Mouse (Mus musculus) limb, embryonic 12.5 days (tissue): ENCODE data around the gene Lgr5. TPM values are rescaled to one million over a fixed set of nuclear protein-coding genes. Genes with fewer than 3 reads are reported as not detected.
A peak's percentile ranks its signal among the peaks of the same experiment; 100 is the strongest.

Experiments
- ATAC-seq: fragments of 200-750 bp; cut with Nextera tagmentation; 2 replicates; pipeline ENCODE4 v1.8.0; 2017; ENCODE audit warnings: low read depth, moderate TSS enrichment; ENCODE audit not compliant: insufficient number of reproducible peaks, insufficient read depth, low FRiP score, low TSS enrichment
- H3K27ac ChIP-seq: fragments of 300-500 bp; sonication (generic); 2 replicates; pipeline ENCODE4 v1.5.1; 2016; ENCODE audit warnings: mild to moderate bottlenecking, moderate library complexity
- H3K27me3 ChIP-seq: fragments of 300-500 bp; sonication (generic); 2 replicates; pipeline ENCODE4 v1.6.1; 2016; ENCODE audit warnings: mild to moderate bottlenecking, moderate library complexity
- H3K36me3 ChIP-seq: fragments of 300-500 bp; sonication (generic); 2 replicates; pipeline ENCODE4 v1.6.1; 2016; ENCODE audit warnings: mild to moderate bottlenecking, moderate library complexity
- H3K4me1 ChIP-seq: fragments of 300-500 bp; sonication (generic); replicated peaks from 2 replicates; pipeline ENCODE4 v1.6.1; 2016
- H3K4me2 ChIP-seq: fragments of 300-500 bp; sonication (generic); 2 replicates; pipeline ENCODE4 v1.6.1; 2016; ENCODE audit warnings: mild to moderate bottlenecking, moderate library complexity
- H3K4me3 ChIP-seq: fragments of 300-500 bp; sonication (generic); replicated peaks from 2 replicates; pipeline ENCODE4 v1.5.1; 2016; ENCODE audit warnings: mild to moderate bottlenecking
- H3K9ac ChIP-seq: fragments of 300-500 bp; sonication (generic); replicated peaks from 2 replicates; pipeline ENCODE4 v1.6.1; 2016; ENCODE audit warnings: mild to moderate bottlenecking, moderate library complexity
- H3K9me3 ChIP-seq: fragments of 300-500 bp; sonication (generic); 2 replicates; pipeline ENCODE4 v1.6.1; 2016; ENCODE audit warnings: mild to moderate bottlenecking, moderate library complexity
- WGBS: fragments of 180-500 bp; shearing (Covaris S2); methylation state at CpG from one replicate; pipeline ENCODE4 v1.1.7; 2016; 5-methylcytosine and 5-hydroxymethylcytosine counted together
- polyA plus RNA-seq: library from polyadenylated mRNA; unstranded; fragments of >200 nt; fragmentation: Nextera tagmentation; extraction: Ambion mirVana; gene quantifications from 2 replicates; pipeline ENCODE4 v1.2.1, GENCODE M21; 2016

Gene Lgr5
- polyA plus RNA-seq, 1 experiment from 2014 or later = 6.6 TPM

DNA sequence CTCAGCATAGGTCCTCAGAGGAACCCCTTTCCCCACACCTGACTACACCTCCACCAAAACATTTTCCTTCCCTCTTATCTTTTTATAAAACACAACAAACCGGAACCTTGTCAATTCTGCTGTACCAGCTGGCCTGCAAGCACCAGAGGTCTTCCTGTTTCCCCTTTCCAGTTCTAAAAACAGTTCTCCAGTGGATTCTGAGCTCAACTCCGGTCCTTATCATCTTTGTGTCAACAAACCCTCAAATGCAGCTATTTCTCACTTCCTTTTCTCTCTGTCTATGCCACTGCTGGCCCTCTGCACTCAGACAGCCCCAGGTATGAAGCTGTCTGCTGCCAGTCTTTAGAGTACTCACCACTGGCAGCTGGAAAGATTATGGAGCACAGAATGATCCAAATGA lies 56.8 kb downstream of the Lgr5 start:
- Histone ChIP-seq H3K4me1 (peaks cover 12% of the 10 kb centered on the region), H3K27me3 (no peaks in the 10 kb centered on the region), H3K4me3 (no peak overlapping the region), H3K36me3 (no peaks in the 10 kb centered on the region), H3K27ac (no peak overlapping the region), H3K4me2 (no peak overlapping the region), H3K9ac (no peak overlapping the region), H3K9me3 (peaks cover 5% of the 10 kb centered on the region)
- no peak for ATAC-seq
- WGBS = 76% methylated on average over 2 of the region's 2 CpGs

DNA sequence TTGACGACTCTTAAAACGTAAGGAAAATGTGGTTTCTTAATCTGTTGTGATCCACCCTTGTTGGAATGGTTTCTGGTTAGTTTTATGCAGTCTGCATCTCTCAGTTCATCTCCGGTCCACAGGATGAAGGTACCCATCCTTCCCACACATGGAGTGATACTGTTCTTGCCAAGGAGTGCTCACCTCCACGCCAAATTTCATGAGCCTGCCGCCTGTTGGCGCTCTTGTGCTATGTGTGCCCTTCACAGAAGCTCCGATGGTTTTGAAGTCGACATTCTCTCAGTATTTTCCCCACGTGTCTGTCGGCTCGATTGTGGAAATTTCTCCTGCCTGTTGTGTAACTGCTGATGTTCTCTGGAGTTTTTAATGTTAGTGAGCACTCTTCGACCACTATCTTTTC lies 57.8 kb downstream of the Lgr5 start:
- no peak overlapping the region for H3K9ac ChIP-seq
- H3K4me1 ChIP-seq = peaks cover 12% of the 10 kb centered on the region
- H3K4me2 ChIP-seq = no peak overlapping the region
- no peak overlapping the region for H3K4me3 ChIP-seq
- H3K36me3 ChIP-seq = no peaks in the 10 kb centered on the region
- H3K27me3 ChIP-seq = no peaks in the 10 kb centered on the region
- ATAC-seq = no peak
- 84% methylated on average over 12 of the region's 12 CpGs for WGBS
- H3K27ac ChIP-seq = no peak overlapping the region
- H3K9me3 ChIP-seq = peaks cover 5% of the 10 kb centered on the region

DNA sequence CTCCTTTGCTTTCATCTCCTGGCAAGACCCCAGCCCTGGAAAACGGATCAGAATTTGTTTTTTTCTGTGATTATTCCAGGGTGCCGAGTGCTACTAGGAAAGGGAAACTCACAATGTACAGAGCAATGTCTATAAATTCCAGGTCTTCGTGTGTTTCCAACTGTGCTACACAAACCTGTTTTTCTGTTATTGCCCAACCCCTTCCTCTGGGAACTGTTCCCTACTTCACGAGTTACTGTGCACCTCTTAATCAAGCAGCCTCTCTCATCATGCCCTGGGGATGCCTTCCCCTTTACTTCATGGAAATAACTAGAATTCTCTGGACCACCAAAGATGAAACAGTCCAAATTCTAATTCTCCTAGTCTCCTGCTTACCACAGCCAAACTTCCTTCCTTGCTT lies 58.7 kb downstream of the Lgr5 start:
- peak; percentile 37; the same call in 1 of the 2 replicates for ATAC-seq
- Histone ChIP-seq H3K4me1 (peaks cover 12% of the 10 kb centered on the region), H3K27ac (0 out of 2 replicates have a peak overlapping the region, but pooled peaks have one; percentile 35), H3K4me2 (no peak overlapping the region), H3K9me3 (no peaks in the 10 kb centered on the region), H3K9ac (no peak overlapping the region), H3K27me3 (no peaks in the 10 kb centered on the region), H3K4me3 (no peak overlapping the region), H3K36me3 (no peaks in the 10 kb centered on the region)
- WGBS = 35% methylated on average over 4 of the region's 4 CpGs

DNA sequence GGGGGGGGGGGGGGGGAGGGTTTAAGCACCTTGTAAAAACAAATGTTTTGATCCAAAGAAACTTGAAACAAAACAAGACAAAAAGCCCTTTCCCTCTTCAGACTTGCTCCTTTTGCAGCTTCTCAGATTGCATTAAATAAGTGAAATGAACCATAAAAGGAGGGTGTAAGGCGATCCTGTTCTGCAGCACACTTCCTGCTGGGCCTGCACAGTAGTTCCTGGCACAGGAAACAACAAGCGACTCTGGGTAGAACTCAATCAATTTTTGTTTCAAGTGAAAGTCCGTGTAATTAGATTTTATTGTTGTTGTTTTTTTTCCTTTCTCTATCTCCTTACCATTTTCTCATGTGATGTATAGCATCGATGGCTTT lies 66.5 kb downstream of the Lgr5 start:
- no peaks in the 10 kb centered on the region for H3K36me3 ChIP-seq
- no peak for ATAC-seq
- H3K4me3 ChIP-seq = no peak overlapping the region
- no peaks in the 10 kb centered on the region for H3K9me3 ChIP-seq
- no peak overlapping the region for H3K9ac ChIP-seq
- H3K27ac ChIP-seq = peak overlapping the region; percentile 86
- peak overlapping the region; percentile 52 for H3K4me2 ChIP-seq
- no peaks in the 10 kb centered on the region for H3K27me3 ChIP-seq
- 18% methylated on average over 4 of the region's 4 CpGs for WGBS
- H3K4me1 ChIP-seq = peaks cover 23% of the 10 kb centered on the region

DNA sequence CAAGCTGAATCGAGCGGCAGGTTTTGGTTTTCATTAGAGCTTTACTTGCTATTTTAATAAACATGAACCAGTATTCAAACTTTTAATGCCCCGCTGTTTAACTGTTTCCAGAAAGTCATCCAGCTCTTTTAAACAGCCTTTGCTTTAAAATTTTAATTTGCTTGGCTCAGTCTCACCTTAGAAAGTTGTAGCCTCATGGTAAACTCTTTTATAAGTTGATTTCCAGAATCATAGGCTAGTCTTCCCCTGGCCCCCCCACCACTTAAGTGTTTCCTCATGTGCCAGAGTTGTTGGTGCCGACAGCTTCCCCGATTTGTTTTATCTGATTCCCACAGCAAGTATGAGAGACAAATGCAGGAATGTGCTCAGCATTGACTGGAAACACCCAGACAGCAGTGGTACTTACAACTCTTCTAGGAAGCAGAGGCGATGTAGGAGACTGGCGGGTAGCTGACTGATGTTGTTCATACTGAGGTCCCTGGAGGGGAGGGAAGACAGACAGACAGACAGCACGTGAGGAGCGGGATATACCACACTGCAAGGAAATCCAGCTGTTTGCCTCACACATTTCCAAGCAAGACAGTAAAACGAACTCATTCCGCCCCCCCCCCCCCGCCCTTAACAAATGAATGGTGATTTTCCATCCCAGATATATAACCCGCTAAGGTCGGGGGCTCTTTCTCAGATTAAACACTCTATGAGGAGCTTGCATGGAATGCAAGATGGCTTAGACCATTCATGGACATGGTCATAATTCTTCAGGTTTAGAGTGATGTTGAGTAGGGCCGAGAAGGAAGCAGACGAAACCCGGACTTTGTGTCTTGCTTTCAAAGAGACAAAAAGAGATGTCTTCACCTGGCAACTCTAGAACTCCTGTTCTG lies 67.1 kb downstream of the Lgr5 start:
- peak overlapping the region; percentile 52 for H3K4me2 ChIP-seq
- ATAC-seq = peak; percentile 64
- H3K9me3 ChIP-seq = no peaks in the 10 kb centered on the region
- peaks cover 23% of the 10 kb centered on the region for H3K4me1 ChIP-seq
- peak overlapping the region; percentile 6; the same call in 1 of the 2 replicates for H3K4me3 ChIP-seq
- H3K27ac ChIP-seq = peak overlapping the region; percentile 86
- no peak overlapping the region for H3K9ac ChIP-seq
- H3K27me3 ChIP-seq = no peaks in the 10 kb centered on the region
- H3K36me3 ChIP-seq = no peaks in the 10 kb centered on the region
- WGBS = 22% methylated on average over 17 of the region's 17 CpGs

DNA sequence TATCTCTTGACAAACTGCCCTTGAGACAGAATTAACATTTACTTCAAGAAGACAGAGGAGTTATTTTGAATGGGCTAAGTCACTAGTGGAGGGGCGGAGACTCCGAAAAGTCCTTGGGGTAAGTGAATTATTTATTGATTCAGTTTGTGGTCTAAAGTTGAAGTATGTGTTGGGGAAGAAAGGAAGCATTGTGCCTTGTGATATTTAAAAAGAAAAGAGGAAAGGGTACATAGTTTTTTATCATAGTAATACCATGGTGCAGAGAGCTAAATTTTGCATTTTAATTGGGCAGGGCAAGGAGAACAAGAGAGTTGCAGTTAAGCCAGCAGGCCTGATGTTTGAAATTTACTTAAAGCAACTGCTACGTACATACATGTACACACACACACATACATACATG lies 68.7 kb downstream of the Lgr5 start:
- H3K4me2 ChIP-seq = no peak overlapping the region
- H3K4me3 ChIP-seq = no peak overlapping the region
- peaks cover 23% of the 10 kb centered on the region for H3K4me1 ChIP-seq
- no peak overlapping the region for H3K9ac ChIP-seq
- H3K27ac ChIP-seq = no peak overlapping the region
- no peaks in the 10 kb centered on the region for H3K27me3 ChIP-seq
- ATAC-seq = no peak
- H3K36me3 ChIP-seq = no peaks in the 10 kb centered on the region
- H3K9me3 ChIP-seq = no peaks in the 10 kb centered on the region
- WGBS = 88% methylated on average over 3 of the region's 3 CpGs

DNA sequence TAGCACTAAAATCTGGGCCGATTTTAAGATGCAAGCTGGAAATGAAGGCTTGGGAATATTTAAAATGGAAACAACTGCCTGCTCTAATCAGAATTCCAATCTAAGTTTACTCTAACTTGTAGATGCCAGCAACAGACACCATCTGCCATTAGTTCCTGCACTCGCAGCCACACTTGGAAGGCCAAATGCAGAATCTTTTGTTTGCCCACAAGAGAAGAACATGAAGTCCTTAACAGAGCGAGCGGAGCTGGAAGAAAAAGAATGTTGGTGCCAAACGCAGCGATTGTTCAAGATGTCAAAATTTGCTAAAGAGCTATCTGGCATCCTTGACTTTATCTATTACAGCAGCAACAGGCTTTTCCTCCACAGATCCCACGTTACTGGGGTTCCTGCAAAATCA lies 72.1 kb downstream of the Lgr5 start:
- no peaks in the 10 kb centered on the region for H3K9me3 ChIP-seq
- H3K36me3 ChIP-seq = no peaks in the 10 kb centered on the region
- no peak overlapping the region for H3K9ac ChIP-seq
- H3K4me2 ChIP-seq = no peak overlapping the region
- H3K4me3 ChIP-seq = no peak overlapping the region
- H3K4me1 ChIP-seq = peaks cover 8% of the 10 kb centered on the region
- no peak for ATAC-seq
- H3K27me3 ChIP-seq = no peaks in the 10 kb centered on the region
- H3K27ac ChIP-seq = no peak overlapping the region
- WGBS = 88% methylated on average over 7 of the region's 7 CpGs

DNA sequence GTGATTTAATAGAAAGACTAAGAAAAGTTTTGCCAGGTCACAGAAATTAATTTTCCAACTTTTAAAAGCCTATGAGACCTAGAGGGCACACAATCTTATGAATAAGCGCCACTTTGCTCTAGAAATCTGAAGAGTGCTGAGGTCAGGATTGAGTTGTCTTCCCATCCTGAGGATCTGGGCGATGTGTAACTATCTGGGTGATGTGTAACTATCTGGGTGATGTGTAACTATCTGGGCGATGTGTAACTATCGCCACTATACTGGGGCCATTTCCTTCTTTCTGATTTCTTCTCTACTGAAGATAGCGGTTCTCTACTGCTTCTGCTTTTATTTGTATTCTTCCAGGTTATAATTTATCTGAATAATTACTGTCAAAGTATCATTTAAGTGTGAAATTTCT lies 76.6 kb downstream of the Lgr5 start:
- H3K4me2 ChIP-seq = no peak overlapping the region
- WGBS = 88% methylated on average over 5 of the region's 5 CpGs
- no peak overlapping the region for H3K9ac ChIP-seq
- no peak for ATAC-seq
- H3K9me3 ChIP-seq = no peaks in the 10 kb centered on the region
- H3K27me3 ChIP-seq = no peaks in the 10 kb centered on the region
- no peaks in the 10 kb centered on the region for H3K36me3 ChIP-seq
- H3K4me3 ChIP-seq = no peak overlapping the region
- H3K27ac ChIP-seq = no peak overlapping the region
- no peaks in the 10 kb centered on the region for H3K4me1 ChIP-seq

DNA sequence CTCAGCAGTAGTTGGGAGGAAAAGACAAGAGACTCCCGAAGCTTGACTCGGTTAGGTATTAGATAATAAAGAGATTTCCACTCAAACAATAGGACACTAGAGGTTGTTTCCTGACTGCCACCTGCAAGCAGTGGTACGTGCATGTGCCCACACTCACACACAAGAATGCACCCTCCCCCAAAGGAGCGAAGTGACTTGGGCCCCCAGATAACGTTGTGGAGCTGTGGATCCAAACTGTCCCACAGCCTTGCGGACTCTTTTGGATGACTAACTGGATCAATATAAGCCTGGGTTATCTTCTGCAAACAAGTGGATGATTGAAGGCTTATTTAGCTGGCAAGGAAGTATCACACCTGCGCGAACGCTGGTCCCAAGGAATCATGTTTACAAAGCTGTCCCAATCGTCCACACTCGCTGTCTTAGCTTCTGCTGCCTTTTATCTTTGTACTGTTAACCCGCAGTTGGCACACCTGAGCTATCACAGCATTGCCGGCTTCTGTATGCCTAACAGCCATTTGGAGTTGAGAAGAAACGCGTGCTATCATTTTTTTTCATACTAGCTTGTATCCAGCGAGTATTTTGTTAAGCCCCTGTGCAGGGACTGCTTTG lies 81.8 kb downstream of the Lgr5 start:
- no peak overlapping the region for H3K9ac ChIP-seq
- no peaks in the 10 kb centered on the region for H3K27me3 ChIP-seq
- no peak overlapping the region for H3K27ac ChIP-seq
- 89% methylated on average over 16 of the region's 16 CpGs for WGBS
- no peaks in the 10 kb centered on the region for H3K36me3 ChIP-seq
- ATAC-seq = no peak
- no peak overlapping the region for H3K4me2 ChIP-seq
- H3K4me1 ChIP-seq = no peaks in the 10 kb centered on the region
- no peaks in the 10 kb centered on the region for H3K9me3 ChIP-seq
- H3K4me3 ChIP-seq = no peak overlapping the region

DNA sequence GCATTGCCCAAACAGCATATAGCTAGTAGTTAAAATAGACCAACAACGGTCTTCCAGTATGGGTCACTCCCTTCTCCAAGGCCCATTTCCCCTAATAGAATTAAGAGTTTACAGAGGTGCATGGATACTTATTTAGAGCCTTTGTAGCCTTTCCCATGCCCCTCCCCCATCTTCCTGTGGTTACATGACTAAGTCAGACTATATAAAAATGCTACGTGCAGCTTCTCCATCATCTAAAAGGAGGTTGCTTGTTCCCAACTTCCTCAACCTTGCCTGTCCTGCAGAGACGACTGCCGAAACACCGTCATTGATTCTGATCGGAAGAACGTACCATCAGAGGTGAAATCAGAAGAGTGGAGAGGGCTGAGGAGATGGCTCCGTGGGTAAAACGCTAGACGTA lies 82.4 kb downstream of the Lgr5 start:
- Histone ChIP-seq H3K4me3 (no peak overlapping the region), H3K9ac (no peak overlapping the region), H3K27ac (no peak overlapping the region), H3K4me2 (no peak overlapping the region), H3K4me1 (no peaks in the 10 kb centered on the region), H3K27me3 (no peaks in the 10 kb centered on the region), H3K36me3 (no peaks in the 10 kb centered on the region), H3K9me3 (no peaks in the 10 kb centered on the region)
- 88% methylated on average over 10 of the region's 10 CpGs for WGBS
- ATAC-seq = no peak

DNA sequence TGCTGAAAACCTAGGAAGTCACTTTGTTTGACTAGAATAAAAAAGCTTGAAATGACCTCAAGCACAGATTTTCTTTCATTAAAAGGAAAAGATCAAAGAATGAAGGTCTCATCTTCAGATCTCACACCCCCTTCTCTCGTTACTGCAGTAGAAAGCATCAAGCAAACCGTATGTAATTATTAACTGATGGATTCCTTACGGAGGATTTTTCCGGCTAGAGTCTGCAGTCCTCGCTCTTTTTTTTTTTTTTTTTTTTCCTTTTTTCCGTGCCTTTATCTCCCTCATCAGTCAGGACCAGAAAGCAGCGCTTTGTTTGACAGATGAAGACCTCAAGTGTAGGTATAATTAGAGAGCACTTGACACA lies 93.8 kb downstream of the Lgr5 start:
- Histone ChIP-seq H3K27me3 (no peaks in the 10 kb centered on the region), H3K4me2 (peak overlapping the region; percentile 31), H3K27ac (no peak overlapping the region), H3K9ac (no peak overlapping the region), H3K4me1 (peaks cover 26% of the 10 kb centered on the region), H3K9me3 (peaks cover 4% of the 10 kb centered on the region; the same call in 1 of the 2 replicates), H3K4me3 (no peak overlapping the region), H3K36me3 (no peaks in the 10 kb centered on the region)
- no peak for ATAC-seq
- 13% methylated on average over 7 of the region's 7 CpGs for WGBS
